Mouse (Mus musculus): Measurements from ENCODE around the gene Rtel1. TPM values are rescaled to one million over a fixed set of nuclear protein-coding genes. Genes with fewer than 3 reads are reported as not detected.
A peak's percentile ranks its signal among the peaks of the same experiment; 100 is the strongest.

Gene Rtel1
- polyA plus RNA-seq, 1 experiment, result 119 TPM

- Histone ChIP-seq H3K4me1 (replicated peaks; ENCODE audit: control insufficient read depth, insufficient read depth, low read length) (no peaks in the 10 kb centered on the region), H3K36me3 (ENCODE audit: control insufficient read depth, insufficient read depth, low read length) (no peaks in the 10 kb centered on the region), H3K27me3 (ENCODE audit: control insufficient read depth, insufficient read depth, low read length) (no peaks in the 10 kb centered on the region), H3K27ac (ENCODE audit: control insufficient read depth, insufficient read depth, low read length) (no peak overlapping the region), H3K4me3 (ENCODE audit: control insufficient read depth, insufficient read depth, low read length) (no peak overlapping the region)
- no peak for TF ChIP-seq POLR2A (IDR thresholded peaks at IDR 0.05; ENCODE audit: control insufficient read depth, extremely low read depth, insufficient read depth, low read length, poor library complexity)
- no peak for TF ChIP-seq CTCF (IDR thresholded peaks at IDR 0.05; ENCODE audit: borderline replicate concordance, control insufficient read depth, extremely low read depth, insufficient read depth, low read length, poor library complexity)
- no peak for DNase-seq
- whole genome bisulfite sequencing, result 68% methylated on average over 3 of the region's 3 CpGs
Observed at GRCm38 (mm10) chr2:181302041-181302440, 17.5 kb upstream of the Rtel1 start.

GRCm38 (mm10) chr2:181304944-181305343 lies 14.6 kb upstream of the Rtel1 start:
- no peak overlapping the region for H3K27ac ChIP-seq (ENCODE audit: control insufficient read depth, insufficient read depth, low read length)
- no peak for DNase-seq
- TF ChIP-seq CTCF (IDR thresholded peaks at IDR 0.05; ENCODE audit: borderline replicate concordance, control insufficient read depth, extremely low read depth, insufficient read depth, low read length, poor library complexity), result no peak
- no peak for TF ChIP-seq POLR2A (IDR thresholded peaks at IDR 0.05; ENCODE audit: control insufficient read depth, extremely low read depth, insufficient read depth, low read length, poor library complexity)
- H3K4me3 ChIP-seq (ENCODE audit: control insufficient read depth, insufficient read depth, low read length), result no peak overlapping the region
- no peaks in the 10 kb centered on the region for H3K36me3 ChIP-seq (ENCODE audit: control insufficient read depth, insufficient read depth, low read length)
- 68% methylated on average over 1 of the region's 1 CpGs for WGBS
- no peaks in the 10 kb centered on the region for H3K27me3 ChIP-seq (ENCODE audit: control insufficient read depth, insufficient read depth, low read length)
- no peaks in the 10 kb centered on the region for H3K4me1 ChIP-seq (replicated peaks; ENCODE audit: control insufficient read depth, insufficient read depth, low read length)

- Histone ChIP-seq H3K4me3 (ENCODE audit: control insufficient read depth, insufficient read depth, low read length) (no peak overlapping the region), H3K27me3 (ENCODE audit: control insufficient read depth, insufficient read depth, low read length) (peaks cover under 1% of the 10 kb centered on the region; the same call in 1 of the 2 replicates), H3K27ac (ENCODE audit: control insufficient read depth, insufficient read depth, low read length) (no peak overlapping the region), H3K4me1 (replicated peaks; ENCODE audit: control insufficient read depth, insufficient read depth, low read length) (no peaks in the 10 kb centered on the region), H3K36me3 (ENCODE audit: control insufficient read depth, insufficient read depth, low read length) (no peaks in the 10 kb centered on the region)
- TF ChIP-seq POLR2A (IDR thresholded peaks at IDR 0.05; ENCODE audit: control insufficient read depth, extremely low read depth, insufficient read depth, low read length, poor library complexity) (no peak), CTCF (IDR thresholded peaks at IDR 0.05; ENCODE audit: borderline replicate concordance, control insufficient read depth, extremely low read depth, insufficient read depth, low read length, poor library complexity) (peak; percentile 62; the same call in 1 of the 2 replicates)
- DNase-seq, result peak; percentile 67
- 37% methylated on average over 30 of the region's 30 CpGs for WGBS
Observed at GRCm38 (mm10) chr2:181307144-181307804, 12.3 kb upstream of the Rtel1 start.

- TF ChIP-seq CTCF (IDR thresholded peaks at IDR 0.05; ENCODE audit: borderline replicate concordance, control insufficient read depth, extremely low read depth, insufficient read depth, low read length, poor library complexity), result no peak
- no peak for TF ChIP-seq POLR2A (IDR thresholded peaks at IDR 0.05; ENCODE audit: control insufficient read depth, extremely low read depth, insufficient read depth, low read length, poor library complexity)
- no peak overlapping the region for H3K27ac ChIP-seq (ENCODE audit: control insufficient read depth, insufficient read depth, low read length)
- H3K27me3 ChIP-seq (ENCODE audit: control insufficient read depth, insufficient read depth, low read length), result peaks cover 18% of the 10 kb centered on the region; the same call in 1 of the 2 replicates
Observed at GRCm38 (mm10) chr2:181312435-181312834, 7.1 kb upstream of the Rtel1 start.

GRCm38 (mm10) chr2:181313006-181313343 lies 6.6 kb upstream of the Rtel1 start:
- DNase-seq, result no peak
- TF ChIP-seq POLR2A (IDR thresholded peaks at IDR 0.05; ENCODE audit: control insufficient read depth, extremely low read depth, insufficient read depth, low read length, poor library complexity), result no peak
- TF ChIP-seq CTCF (IDR thresholded peaks at IDR 0.05; ENCODE audit: borderline replicate concordance, control insufficient read depth, extremely low read depth, insufficient read depth, low read length, poor library complexity), result no peak
- 39% methylated on average over 5 of the region's 5 CpGs for WGBS
- Histone ChIP-seq H3K4me3 (ENCODE audit: control insufficient read depth, insufficient read depth, low read length) (no peak overlapping the region), H3K4me1 (replicated peaks; ENCODE audit: control insufficient read depth, insufficient read depth, low read length) (no peaks in the 10 kb centered on the region), H3K27ac (ENCODE audit: control insufficient read depth, insufficient read depth, low read length) (no peak overlapping the region), H3K27me3 (ENCODE audit: control insufficient read depth, insufficient read depth, low read length) (peaks cover 18% of the 10 kb centered on the region; the same call in 1 of the 2 replicates), H3K36me3 (ENCODE audit: control insufficient read depth, insufficient read depth, low read length) (no peaks in the 10 kb centered on the region)

More at GRCm38 (mm10) chr2:181312435-181312834, 7.1 kb upstream of the Rtel1 start:
- Histone ChIP-seq H3K36me3 (ENCODE audit: control insufficient read depth, insufficient read depth, low read length) (no peaks in the 10 kb centered on the region), H3K4me1 (replicated peaks; ENCODE audit: control insufficient read depth, insufficient read depth, low read length) (no peaks in the 10 kb centered on the region), H3K4me3 (ENCODE audit: control insufficient read depth, insufficient read depth, low read length) (no peak overlapping the region)
- no peak for DNase-seq
- WGBS, result 86% methylated on average over 3 of the region's 3 CpGs

GRCm38 (mm10) chr2:181313344-181314079 lies 6.0 kb upstream of the Rtel1 start:
- WGBS, result 17% methylated on average over 35 of the region's 35 CpGs

More at GRCm38 (mm10) chr2:181313344-181314079, 6.0 kb upstream of the Rtel1 start:
- H3K27me3 ChIP-seq (ENCODE audit: control insufficient read depth, insufficient read depth, low read length), result peaks cover 18% of the 10 kb centered on the region; the same call in 1 of the 2 replicates
- TF ChIP-seq CTCF (IDR thresholded peaks at IDR 0.05; ENCODE audit: borderline replicate concordance, control insufficient read depth, extremely low read depth, insufficient read depth, low read length, poor library complexity), result no peak
- TF ChIP-seq POLR2A (IDR thresholded peaks at IDR 0.05; ENCODE audit: control insufficient read depth, extremely low read depth, insufficient read depth, low read length, poor library complexity), result no peak
- no peaks in the 10 kb centered on the region for H3K4me1 ChIP-seq (replicated peaks; ENCODE audit: control insufficient read depth, insufficient read depth, low read length)
- no peaks in the 10 kb centered on the region for H3K36me3 ChIP-seq (ENCODE audit: control insufficient read depth, insufficient read depth, low read length)
- no peak for DNase-seq
- H3K4me3 ChIP-seq (ENCODE audit: control insufficient read depth, insufficient read depth, low read length), result no peak overlapping the region
- no peak overlapping the region for H3K27ac ChIP-seq (ENCODE audit: control insufficient read depth, insufficient read depth, low read length)
